Mouse (Mus musculus): ENCODE data around the gene Tmem117. TPM values are rescaled to one million over a fixed set of nuclear protein-coding genes. Genes with fewer than 3 reads are reported as not detected.

Gene Tmem117
- total RNA-seq, 2 experiments from 2014 or later = 16.9 to 19.2 TPM

DNA sequence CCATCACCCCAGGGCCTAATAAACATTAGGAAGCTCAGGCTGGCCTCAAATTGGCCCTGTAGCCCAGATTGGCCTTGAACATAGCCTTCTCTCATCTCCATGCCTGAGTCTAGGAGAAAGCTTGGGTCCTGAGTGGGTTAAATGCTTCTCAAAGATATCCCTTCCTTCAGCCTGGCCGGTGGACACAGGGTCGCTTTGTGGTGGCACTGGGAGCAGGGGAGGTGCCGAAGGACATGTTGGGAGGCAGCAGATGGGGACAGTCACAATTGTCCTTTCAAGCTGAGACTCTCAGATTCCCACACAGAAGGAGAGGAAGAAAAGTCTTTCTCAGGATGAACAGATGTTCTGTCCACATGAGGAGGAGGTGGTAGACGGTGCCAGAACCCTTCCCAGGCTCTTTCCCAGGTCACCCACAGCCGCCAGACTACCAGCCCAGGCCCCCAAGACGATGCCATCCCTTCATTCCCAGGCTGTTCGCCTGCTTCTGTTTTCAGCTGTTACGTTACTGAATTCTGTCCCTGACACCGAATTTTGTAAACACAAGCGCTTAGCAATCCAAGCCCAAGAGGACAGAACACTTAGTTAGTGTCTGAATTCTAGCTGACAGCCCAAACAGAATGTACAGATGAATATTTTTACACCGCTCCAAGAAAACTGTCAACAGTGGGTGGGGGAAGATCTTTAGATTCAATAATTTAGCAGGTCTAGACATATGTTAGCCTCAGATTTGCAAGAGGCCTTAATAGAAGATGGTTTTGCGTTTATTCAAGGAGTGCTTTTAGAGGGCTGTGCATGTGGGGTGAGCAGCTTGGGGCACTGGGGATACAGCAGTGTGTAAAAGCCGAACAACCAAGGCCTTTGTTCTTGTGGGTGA lies 23.2 kb downstream of the Tmem117 start:
- intact Hi-C loops (cut with DNase I) = no loop called here
- no peak for DNase-seq
- TF ChIP-seq CTCF (IDR thresholded peaks at IDR 0.05) = no peak
- H3K4me3 ChIP-seq = no peak overlapping the region
- peak overlapping the region; percentile 2 for H3K27ac ChIP-seq

- H3K27ac ChIP-seq = 0 out of 2 replicates have a peak overlapping the region, but pooled peaks have one; percentile 20
- H3K4me3 ChIP-seq = no peak overlapping the region
- TF ChIP-seq CTCF (IDR thresholded peaks at IDR 0.05) = no peak
- no peak for DNase-seq
- intact Hi-C loops (cut with DNase I) = no loop called here
These were observed 23.8 kb downstream of the Tmem117 start for GRCm38 (mm10) chr15:94652843-94653206.

GRCm38 (mm10) chr15:94655811-94656323 lies 26.8 kb downstream of the Tmem117 start:
- TF ChIP-seq CTCF (IDR thresholded peaks at IDR 0.05) = no peak
- intact Hi-C loops (cut with DNase I) = no loop called here
- peak overlapping the region; percentile 82 for H3K27ac ChIP-seq
- peak; percentile 70 for DNase-seq
- H3K4me3 ChIP-seq = peak overlapping the region; percentile 52

DNA sequence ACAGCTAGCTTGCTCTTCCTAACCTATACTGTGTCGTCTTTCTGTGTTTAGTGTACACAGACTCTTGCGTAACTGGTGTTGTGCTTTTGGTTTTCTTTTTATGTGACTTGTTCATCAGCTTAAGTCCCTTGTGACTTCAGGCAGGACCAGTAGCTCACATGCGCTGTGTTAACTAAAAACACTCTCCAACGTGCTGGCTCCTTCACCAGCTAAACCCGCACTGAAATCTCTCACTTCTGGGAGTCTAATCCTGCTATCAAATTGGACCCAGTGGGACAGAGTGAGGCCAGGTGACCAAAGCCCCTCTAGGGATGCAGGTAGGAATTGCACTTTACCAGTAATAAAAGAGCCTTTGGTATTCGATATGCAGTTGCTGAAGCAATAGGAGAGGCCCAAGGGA lies 28.9 kb downstream of the Tmem117 start:
- peak overlapping the region; percentile 43; the same call in 1 of the 2 replicates for H3K27ac ChIP-seq
- no peak overlapping the region for H3K4me3 ChIP-seq
- no peak for DNase-seq
- intact Hi-C loops (cut with DNase I) = no loop called here
- TF ChIP-seq CTCF (IDR thresholded peaks at IDR 0.05) = no peak

- DNase-seq = no peak
- intact Hi-C loops (cut with DNase I) = no loop called here
- no peak overlapping the region for H3K4me3 ChIP-seq
- peak overlapping the region; percentile 57 for H3K27ac ChIP-seq
- no peak for TF ChIP-seq CTCF (IDR thresholded peaks at IDR 0.05)
These were observed 29.5 kb downstream of the Tmem117 start for GRCm38 (mm10) chr15:94658392-94659111.

GRCm38 (mm10) chr15:94659112-94659437 lies 30.0 kb downstream of the Tmem117 start:
- H3K27ac ChIP-seq = peak overlapping the region; percentile 57
- peak; percentile 58 for DNase-seq
- H3K4me3 ChIP-seq = no peak overlapping the region
- TF ChIP-seq CTCF (IDR thresholded peaks at IDR 0.05) = no peak
- intact Hi-C loops (cut with DNase I) = no loop called here

- DNase-seq = no peak
- Histone ChIP-seq H3K4me3 (no peak overlapping the region), H3K27ac (no peak overlapping the region)
- intact Hi-C loops (cut with DNase I) = loop anchor here (1.0 to 5.0 kb wide), 2 partner anchors 34 to 104 kb away; partner anchors contain the start of gene Tmem117
- TF ChIP-seq CTCF (IDR thresholded peaks at IDR 0.05) = no peak
These were observed 31.9 kb downstream of the Tmem117 start for GRCm38 (mm10) chr15:94660913-94661312.

DNA sequence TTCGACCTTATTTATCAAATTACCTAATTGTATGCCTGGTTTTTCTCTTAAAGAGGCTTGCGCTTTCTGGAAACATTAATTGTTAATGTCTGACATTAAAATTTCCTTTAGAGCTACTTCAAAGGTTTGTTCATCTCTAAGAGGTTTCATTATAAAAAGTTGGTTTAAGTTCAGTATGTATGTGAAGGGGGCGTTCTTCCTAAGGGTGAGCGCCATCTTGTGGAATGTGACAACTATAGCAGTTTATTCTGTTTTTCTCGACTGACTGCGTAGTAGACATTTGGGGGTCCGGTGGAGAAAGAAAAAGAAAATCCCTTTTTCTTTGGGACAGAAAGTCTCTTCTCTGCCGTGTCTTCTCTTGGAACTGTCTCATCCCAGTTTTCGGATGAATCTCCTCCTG lies 32.4 kb downstream of the Tmem117 start:
- peak overlapping the region; percentile 54 for H3K4me3 ChIP-seq

DNA sequence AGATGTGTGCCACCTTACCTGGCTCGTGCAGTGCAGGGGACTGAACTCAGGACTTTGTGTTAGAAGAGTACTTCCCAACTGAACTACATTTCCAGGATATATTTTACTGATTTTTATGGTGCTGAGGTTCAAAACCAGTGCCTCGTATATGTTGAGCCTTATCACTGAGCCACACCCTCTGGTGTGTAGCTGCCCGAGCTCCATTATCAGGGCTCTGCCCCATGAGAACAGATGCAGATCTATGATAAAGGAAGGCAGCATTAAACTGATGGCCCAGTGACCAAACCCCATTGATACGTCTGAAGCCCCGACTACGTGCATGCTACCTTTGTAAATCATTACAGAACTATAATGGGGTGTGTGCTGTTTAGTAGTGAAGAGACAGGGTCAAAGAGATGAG lies 35.6 kb downstream of the Tmem117 start:
- TF ChIP-seq CTCF (IDR thresholded peaks at IDR 0.05) = no peak
- intact Hi-C loops (cut with DNase I) = loop anchor here (5.0 kb wide), 1 partner anchor 37 kb away; the partner anchor contains the start of gene Tmem117
- no peak for DNase-seq
- H3K4me3 ChIP-seq = no peak overlapping the region
- no peak overlapping the region for H3K27ac ChIP-seq

More for the DNA sequence above, 32.4 kb downstream of the Tmem117 start:
- DNase-seq = no peak
- H3K27ac ChIP-seq = no peak overlapping the region; the same call in 1 of the 2 replicates
- intact Hi-C loops (cut with DNase I) = loop anchor here (1.0 to 5.0 kb wide), 2 partner anchors 34 to 104 kb away; partner anchors contain the start of gene Tmem117
- peak; percentile 83 for TF ChIP-seq CTCF (IDR thresholded peaks at IDR 0.05)

GRCm38 (mm10) chr15:94681135-94681534 lies 52.1 kb downstream of the Tmem117 start:
- DNase-seq = no peak
- intact Hi-C loops (cut with DNase I) = no loop called here
- peak; percentile 16; the same call in 1 of the 2 replicates for TF ChIP-seq CTCF (IDR thresholded peaks at IDR 0.05)
- H3K4me3 ChIP-seq = no peak overlapping the region
- H3K27ac ChIP-seq = no peak overlapping the region

- intact Hi-C loops (cut with DNase I) = no loop called here
- DNase-seq = no peak
These were observed 55.2 kb downstream of the Tmem117 start for GRCm38 (mm10) chr15:94684269-94684668.

DNA sequence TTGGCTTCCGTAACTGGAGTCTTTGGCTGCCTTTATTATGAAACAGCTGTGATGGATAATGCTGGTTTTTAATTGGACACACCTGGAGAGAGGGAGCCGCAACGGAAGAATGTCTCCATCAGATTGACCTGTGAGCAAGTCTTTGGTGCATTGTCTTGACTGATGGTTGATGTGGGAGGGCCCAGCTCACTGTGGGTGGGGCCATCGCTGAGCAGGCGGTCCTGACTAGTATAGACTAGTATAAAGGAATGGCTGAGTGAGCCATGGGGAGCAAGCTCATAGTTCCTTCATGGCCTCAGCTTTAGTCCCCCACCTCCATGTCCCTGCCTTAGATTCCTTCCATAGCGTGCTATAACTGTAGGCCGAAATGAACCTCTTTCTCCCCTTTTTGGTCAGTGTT lies 58.1 kb downstream of the Tmem117 start:
- no peak for TF ChIP-seq CTCF (IDR thresholded peaks at IDR 0.05)
- DNase-seq = no peak
- H3K4me3 ChIP-seq = no peak overlapping the region
- no peak overlapping the region for H3K27ac ChIP-seq
- intact Hi-C loops (cut with DNase I) = no loop called here

More at GRCm38 (mm10) chr15:94684269-94684668, 55.2 kb downstream of the Tmem117 start:
- no peak for TF ChIP-seq CTCF (IDR thresholded peaks at IDR 0.05)
- Histone ChIP-seq H3K27ac (no peak overlapping the region), H3K4me3 (no peak overlapping the region)

- TF ChIP-seq CTCF (IDR thresholded peaks at IDR 0.05) = no peak
- Histone ChIP-seq H3K4me3 (no peak overlapping the region), H3K27ac (no peak overlapping the region)
- intact Hi-C loops (cut with DNase I) = no loop called here
- DNase-seq = no peak
These were observed 58.6 kb downstream of the Tmem117 start for GRCm38 (mm10) chr15:94687629-94688028.
